Mouse (Mus musculus) ES-E14 (cell line): ENCODE measurements around the gene Taf5.

Source experiments
- MAFK ChIP-seq: IDR thresholded peaks from 2 replicates; pipeline ENCODE4 v1.6.1; 2014; ENCODE audit warnings: mild to moderate bottlenecking, low read depth, low read length, inconsistent platforms; ENCODE audit not compliant: insufficient read depth
- ZC3H11A ChIP-seq: IDR thresholded peaks from 2 replicates; pipeline ENCODE4 v1.6.1; 2012; ENCODE audit warnings: low read depth, mild to moderate bottlenecking, inconsistent platforms, low read length, borderline replicate concordance

DNA sequence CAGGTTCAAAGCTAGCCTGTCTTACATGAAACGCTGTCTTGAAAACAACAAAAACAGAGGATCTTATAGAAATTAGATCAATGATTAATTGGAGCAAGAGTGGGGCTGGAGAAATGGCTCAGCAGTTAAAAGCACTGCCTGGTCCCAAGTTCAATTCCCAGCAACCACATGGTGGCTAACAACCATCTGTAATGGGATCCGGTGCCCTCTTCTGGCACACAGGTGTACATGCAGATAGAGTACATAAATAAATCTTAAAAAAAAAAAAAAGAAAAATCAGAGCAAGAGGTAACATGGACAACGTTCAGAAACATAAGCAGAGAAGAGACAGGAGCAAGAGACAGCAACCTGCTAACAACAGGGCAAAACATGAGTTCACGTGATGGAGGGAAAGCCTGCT, 41.0 kb upstream of the Taf5 start:
- no peak for TF ChIP-seq MAFK
- TF ChIP-seq ZC3H11A = no peak
